Mouse (Mus musculus): ENCODE data around the gene Adgrg5.

GRCm38 (mm10) chr8:94953624-94954367, 30.3 kb downstream of the Adgrg5 start:
- TF ChIP-seq POLR2A (IDR thresholded peaks at IDR 0.05; ENCODE audit: insufficient read length, low read depth), result no peak
- TF ChIP-seq CEBPB (IDR thresholded peaks at IDR 0.05; ENCODE audit: insufficient read depth, poor library complexity, severe bottlenecking), result no peak
- TF ChIP-seq MAX (IDR thresholded peaks at IDR 0.05; ENCODE audit: low read depth), result no peak
- TF ChIP-seq TCF12 (IDR thresholded peaks at IDR 0.05; ENCODE audit: insufficient read depth, poor library complexity, severe bottlenecking), result no peak
- TF ChIP-seq USF1 (IDR thresholded peaks at IDR 0.05; ENCODE audit: low read depth), result no peak
- TF ChIP-seq SRF (IDR thresholded peaks at IDR 0.05; ENCODE audit: control insufficient read depth, insufficient read length, low read depth), result no peak
- TF ChIP-seq POLR2AphosphoS2 (IDR thresholded peaks at IDR 0.05; ENCODE audit: insufficient read length, low read depth), result no peak
